Mouse (Mus musculus): ENCODE measurements around the gene Morn1. TPM values are rescaled to one million over a fixed set of nuclear protein-coding genes. Genes with fewer than 3 reads are reported as not detected.
"Not testable (repeated sequence)": the region's sequence is repeated elsewhere in the genome, so short reads cannot be mapped to it uniquely, and the experiment has no call there.

The Morn1 gene
- polyA plus RNA-seq, 1 experiment from 2014 or later = 4.6 TPM

DNA sequence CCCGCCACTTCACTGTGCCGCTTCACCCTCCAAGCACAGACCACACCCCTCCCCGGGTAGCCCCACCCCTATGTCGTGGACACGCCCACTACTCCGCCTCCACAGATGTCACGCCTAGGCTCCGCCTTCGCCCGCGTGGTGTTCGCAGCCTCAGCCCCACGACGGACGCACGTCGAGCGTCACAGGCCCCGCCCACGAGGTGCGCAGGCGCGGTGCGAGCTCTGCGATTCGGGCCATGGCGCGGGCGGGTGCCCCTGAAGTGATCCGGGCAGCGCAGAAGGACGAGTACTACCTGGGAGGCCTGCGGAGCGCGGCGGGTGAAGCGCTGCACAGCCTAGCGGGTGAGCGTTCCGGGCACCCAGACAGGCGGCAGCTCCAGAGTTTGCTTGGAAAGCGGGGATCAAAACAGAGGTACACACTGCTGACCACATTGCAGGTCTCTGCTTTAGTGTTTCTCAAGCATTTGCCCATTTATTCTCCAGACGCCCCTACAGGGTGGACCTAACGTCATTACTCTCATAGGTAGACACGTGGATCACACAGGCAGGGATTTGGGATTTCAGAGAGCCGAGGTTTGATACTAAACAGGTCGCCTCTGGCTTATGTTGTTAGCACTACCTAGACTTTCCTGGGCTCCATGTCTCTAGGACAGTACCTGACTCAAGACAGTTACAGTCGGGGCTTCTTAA, 19.4 kb upstream of the Morn1 start, which contains the start of gene Pex10:
Pex10 (plus strand) TSS at position 183 of the 689 bp plus-strand sequence.
- H3K9me3 ChIP-seq = no peaks in the 10 kb centered on the region
- peak; percentile 99 for DNase-seq (ENCODE audit: low spot score)
- peak within 1 kb of the TSS; percentile 79 for H3K4me3 ChIP-seq
- peaks cover 18% of the 10 kb centered on the region; the same call in 1 of the 2 replicates for H3K27me3 ChIP-seq (ENCODE audit: insufficient read depth, poor library complexity, severe bottlenecking)
- under 1% methylated on average over 48 of the region's 48 CpGs for WGBS
- peaks cover 40% of the 10 kb centered on the region for H3K36me3 ChIP-seq
- H3K4me1 ChIP-seq = peaks cover 32% of the 10 kb centered on the region
- peak within 1 kb of the TSS; percentile 89 for H3K27ac ChIP-seq

DNA sequence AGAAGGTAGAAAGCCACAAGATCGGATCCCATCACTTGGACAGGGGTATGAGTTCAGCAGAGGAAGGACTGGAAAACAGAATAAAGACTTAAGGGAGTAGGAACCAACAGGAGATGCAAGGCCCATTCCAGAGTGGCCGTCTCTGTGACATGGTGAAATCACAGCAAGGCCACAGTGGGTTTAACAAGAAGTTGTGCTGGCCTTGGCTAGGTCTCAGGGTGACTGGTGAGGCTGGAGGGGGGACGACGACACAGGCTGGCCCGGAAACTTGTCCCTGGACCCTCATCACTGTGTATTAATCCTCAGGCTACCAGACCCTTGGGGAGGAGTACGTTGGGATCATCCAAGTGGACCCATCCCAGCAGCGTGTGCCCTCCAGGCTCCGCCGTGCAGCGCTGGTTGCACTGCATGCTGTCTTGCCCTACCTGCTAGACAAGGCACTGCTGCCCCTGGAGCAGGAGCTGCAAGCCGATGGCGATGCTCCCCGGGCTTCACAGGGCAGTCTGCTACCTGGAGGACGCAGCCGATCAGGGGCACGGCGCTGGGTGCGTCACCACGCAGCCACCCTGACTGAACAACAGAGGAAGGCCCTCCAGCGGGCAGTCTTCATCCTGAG, 17.9 kb upstream of the Morn1 start:
- WGBS = 90% methylated on average over 20 of the region's 20 CpGs

DNA sequence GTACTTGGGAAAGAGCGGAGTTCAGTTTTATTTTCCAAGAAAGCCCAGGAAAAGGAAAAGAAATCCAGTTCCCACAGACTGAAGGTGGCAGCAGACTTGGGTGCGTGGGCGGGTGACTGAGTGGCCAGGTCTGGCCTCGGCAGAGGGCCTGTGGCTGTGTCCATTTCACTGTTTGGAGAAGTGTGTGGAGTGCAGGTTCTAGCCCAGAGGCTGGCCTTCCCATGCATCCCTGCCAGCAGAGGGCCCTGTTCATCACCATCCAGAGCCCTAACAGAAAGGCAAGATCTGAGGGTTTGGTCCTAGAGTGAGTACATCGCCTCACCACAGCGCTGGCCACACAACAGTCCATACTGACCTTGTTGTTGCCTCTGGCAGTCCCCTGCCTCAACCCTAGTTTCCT, 17.2 kb upstream of the Morn1 start:
- peaks cover 27% of the 10 kb centered on the region for H3K4me1 ChIP-seq
- H3K27me3 ChIP-seq (ENCODE audit: insufficient read depth, poor library complexity, severe bottlenecking) = peaks cover 5% of the 10 kb centered on the region; the same call in 1 of the 2 replicates
- H3K36me3 ChIP-seq = peaks cover 61% of the 10 kb centered on the region
- no peak overlapping the region; the same call in 1 of the 2 replicates for H3K4me3 ChIP-seq
- 87% methylated on average over 6 of the region's 6 CpGs for WGBS
- H3K27ac ChIP-seq = no peak overlapping the region
- H3K9me3 ChIP-seq = no peaks in the 10 kb centered on the region
- DNase-seq (ENCODE audit: low spot score) = no peak

More for the DNA sequence above, 17.9 kb upstream of the Morn1 start:
- Histone ChIP-seq H3K9me3 (no peaks in the 10 kb centered on the region), H3K4me1 (peaks cover 32% of the 10 kb centered on the region), H3K27me3 (ENCODE audit: insufficient read depth, poor library complexity, severe bottlenecking) (peaks cover 11% of the 10 kb centered on the region; the same call in 1 of the 2 replicates), H3K4me3 (peak overlapping the region; percentile 79; the same call in 1 of the 2 replicates), H3K27ac (no peak overlapping the region), H3K36me3 (peaks cover 54% of the 10 kb centered on the region)
- DNase-seq (ENCODE audit: low spot score) = no peak

DNA sequence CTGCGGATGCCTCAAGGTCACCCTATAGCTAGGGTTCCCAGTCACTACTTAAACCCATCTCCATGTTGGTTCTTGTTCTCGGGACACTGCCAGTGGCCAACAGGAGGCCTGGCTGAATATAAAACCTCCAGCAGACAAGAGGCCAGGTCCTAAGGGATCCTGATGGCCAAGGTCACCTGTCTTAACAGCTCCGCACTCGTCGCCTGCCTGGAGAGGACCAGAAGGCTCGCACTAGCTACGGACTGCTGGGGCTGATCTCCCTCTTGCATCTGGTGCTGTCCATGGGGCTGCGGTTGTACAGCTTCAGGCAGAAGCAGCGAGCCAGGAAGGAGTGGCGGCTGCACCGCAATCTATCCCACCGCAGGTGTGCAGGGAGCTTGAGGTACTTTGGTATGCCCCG, 16.2 kb upstream of the Morn1 start:
- H3K27ac ChIP-seq = no peak overlapping the region
- H3K4me3 ChIP-seq = no peak overlapping the region
- peaks cover 71% of the 10 kb centered on the region for H3K36me3 ChIP-seq
- no peaks in the 10 kb centered on the region for H3K9me3 ChIP-seq
- peaks cover 27% of the 10 kb centered on the region for H3K4me1 ChIP-seq
- WGBS = 95% methylated on average over 13 of the region's 13 CpGs
- H3K27me3 ChIP-seq (ENCODE audit: insufficient read depth, poor library complexity, severe bottlenecking) = no peaks in the 10 kb centered on the region
- DNase-seq (ENCODE audit: low spot score) = no peak

DNA sequence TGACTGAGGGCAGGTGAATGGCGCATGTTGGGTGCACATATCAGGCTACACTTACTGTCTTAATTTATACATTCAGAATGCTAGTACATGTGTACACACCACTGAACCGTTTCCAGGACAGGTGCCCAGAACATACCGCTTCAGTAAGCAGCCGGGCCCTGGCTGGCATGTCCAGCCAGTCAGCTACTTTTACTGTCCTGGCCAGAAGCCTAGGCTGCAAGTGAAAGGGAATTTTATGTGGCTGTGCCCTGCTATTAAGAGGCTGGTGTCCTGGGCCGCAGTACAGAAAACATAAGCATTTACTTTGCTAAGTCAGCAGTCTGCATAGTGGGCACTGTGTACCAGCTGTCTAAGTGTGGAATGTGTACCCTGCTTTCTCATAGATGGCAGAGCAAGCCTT, 15.5 kb upstream of the Morn1 start:
- DNase-seq (ENCODE audit: low spot score) = no peak
- H3K4me3 ChIP-seq = no peak overlapping the region
- H3K27me3 ChIP-seq (ENCODE audit: insufficient read depth, poor library complexity, severe bottlenecking) = no peaks in the 10 kb centered on the region
- WGBS = 93% methylated on average over 5 of the region's 5 CpGs
- H3K36me3 ChIP-seq = peaks cover 78% of the 10 kb centered on the region
- H3K4me1 ChIP-seq = peaks cover 27% of the 10 kb centered on the region
- no peak overlapping the region for H3K27ac ChIP-seq
- no peaks in the 10 kb centered on the region for H3K9me3 ChIP-seq

DNA sequence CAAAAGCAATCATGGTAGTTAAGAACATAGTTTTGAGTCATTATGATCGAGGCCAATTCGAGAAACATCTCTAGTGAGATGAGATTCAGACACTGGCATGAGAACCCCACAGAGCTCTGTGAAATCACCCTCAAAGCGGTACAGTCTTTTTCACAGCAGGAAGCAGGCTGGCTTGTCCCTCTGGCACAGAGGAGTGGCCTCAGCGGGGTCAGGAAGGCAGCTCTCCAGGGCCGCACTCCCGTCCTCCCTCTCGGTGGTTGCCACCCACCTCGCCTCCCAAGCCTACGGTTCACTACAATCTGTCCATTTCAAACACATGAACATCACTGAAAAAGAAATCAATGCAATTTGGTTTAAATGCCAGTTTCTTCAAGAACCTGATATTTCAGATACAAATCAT, 12.0 kb upstream of the Morn1 start:
- Histone ChIP-seq H3K36me3 (peaks cover 96% of the 10 kb centered on the region), H3K4me3 (no peak overlapping the region), H3K9me3 (no peaks in the 10 kb centered on the region), H3K27ac (no peak overlapping the region), H3K4me1 (no peaks in the 10 kb centered on the region), H3K27me3 (ENCODE audit: insufficient read depth, poor library complexity, severe bottlenecking) (no peaks in the 10 kb centered on the region)
- WGBS = 88% methylated on average over 9 of the region's 9 CpGs
- DNase-seq (ENCODE audit: low spot score) = no peak

DNA sequence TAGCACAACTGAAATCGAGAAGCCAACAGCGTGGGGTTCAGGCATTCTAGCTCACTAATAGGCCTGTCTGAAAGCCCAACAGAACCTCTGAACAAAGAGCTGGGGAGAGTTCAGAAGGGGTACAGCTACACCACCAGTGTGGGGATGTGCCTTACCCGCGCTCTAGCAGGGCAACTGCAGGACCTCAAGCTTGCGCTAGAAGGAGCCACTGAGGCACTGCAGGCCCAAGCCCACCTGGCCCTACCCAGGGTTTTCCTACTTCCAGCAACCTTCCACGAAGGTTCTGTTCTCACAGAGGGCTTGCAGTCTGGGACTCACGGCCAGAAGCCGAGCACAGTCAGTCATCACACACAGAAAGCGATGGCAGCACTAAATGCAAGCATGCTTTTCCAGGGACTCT, 11.2 kb upstream of the Morn1 start:
- Histone ChIP-seq H3K36me3 (peaks cover 96% of the 10 kb centered on the region), H3K9me3 (no peaks in the 10 kb centered on the region), H3K4me1 (no peaks in the 10 kb centered on the region), H3K4me3 (no peak overlapping the region), H3K27ac (no peak overlapping the region), H3K27me3 (ENCODE audit: insufficient read depth, poor library complexity, severe bottlenecking) (no peaks in the 10 kb centered on the region)
- WGBS = 90% methylated on average over 9 of the region's 9 CpGs
- DNase-seq (ENCODE audit: low spot score) = no peak

DNA sequence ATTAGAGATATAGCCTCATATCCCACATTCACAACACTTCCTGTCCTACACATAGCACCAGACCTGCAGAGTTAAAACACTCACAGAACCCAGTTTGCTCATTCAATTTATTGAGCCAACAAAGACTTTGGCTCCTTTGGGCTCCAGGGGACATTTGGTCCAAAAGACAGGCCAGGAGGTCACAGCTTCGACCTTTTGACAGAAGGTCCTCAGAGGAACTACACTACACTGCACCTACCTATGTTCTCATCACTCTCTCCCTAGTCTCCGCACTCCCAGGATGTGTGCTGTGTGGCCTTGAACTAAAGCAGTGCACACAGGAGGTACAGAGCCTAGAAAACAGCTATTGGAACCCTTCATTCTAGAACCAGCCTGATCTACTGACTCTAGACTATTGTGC, 10.6 kb upstream of the Morn1 start:
- Histone ChIP-seq H3K27me3 (ENCODE audit: insufficient read depth, poor library complexity, severe bottlenecking) (no peaks in the 10 kb centered on the region), H3K27ac (no peak overlapping the region), H3K36me3 (peaks cover 95% of the 10 kb centered on the region), H3K4me3 (no peak overlapping the region), H3K9me3 (no peaks in the 10 kb centered on the region), H3K4me1 (no peaks in the 10 kb centered on the region)
- DNase-seq (ENCODE audit: low spot score) = no peak
- 94% methylated on average over 2 of the region's 2 CpGs for WGBS

DNA sequence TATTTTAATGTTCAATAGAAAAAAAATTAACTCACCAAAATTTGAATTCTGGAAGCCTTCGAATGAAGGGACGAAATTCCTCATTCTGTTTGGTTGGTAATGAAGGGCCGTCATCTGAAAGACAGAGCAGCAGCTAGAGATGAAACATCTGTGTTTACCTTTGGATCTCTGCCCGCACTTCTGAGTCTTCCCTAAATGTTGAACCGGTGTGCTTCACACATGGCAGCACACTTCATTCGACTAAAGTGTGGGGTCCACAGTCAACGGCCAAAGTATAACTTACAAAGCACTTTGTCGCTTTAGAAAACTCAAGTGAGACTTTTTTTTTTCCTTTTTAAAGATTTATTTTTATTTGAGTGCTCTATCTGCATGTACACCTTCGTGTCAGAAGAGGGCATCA, 9.7 kb upstream of the Morn1 start:
- no peak overlapping the region for H3K4me3 ChIP-seq
- H3K27me3 ChIP-seq (ENCODE audit: insufficient read depth, poor library complexity, severe bottlenecking) = no peaks in the 10 kb centered on the region
- 88% methylated on average over 9 of the region's 9 CpGs for WGBS
- no peak overlapping the region for H3K27ac ChIP-seq
- DNase-seq (ENCODE audit: low spot score) = no peak
- peaks cover 94% of the 10 kb centered on the region for H3K36me3 ChIP-seq
- H3K4me1 ChIP-seq = no peaks in the 10 kb centered on the region
- H3K9me3 ChIP-seq = no peaks in the 10 kb centered on the region

DNA sequence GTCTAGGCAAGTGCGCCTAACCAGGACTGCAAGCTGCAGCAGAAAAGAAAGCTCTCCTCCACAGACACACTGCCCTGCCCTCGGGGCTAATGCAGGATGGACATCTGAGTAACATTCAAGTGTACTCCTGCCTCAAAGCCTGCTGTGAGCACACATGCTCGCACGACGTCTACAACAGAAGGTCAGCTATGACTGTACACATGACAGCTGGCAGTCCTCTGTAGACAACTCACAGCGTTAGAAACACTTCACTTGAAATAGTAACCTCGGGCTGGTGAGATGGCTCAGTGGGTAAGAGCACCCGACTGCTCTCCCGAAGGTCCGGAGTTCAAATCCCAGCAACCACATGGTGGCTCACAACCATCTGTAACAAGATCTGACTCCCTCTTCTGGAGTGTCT, 7.6 kb upstream of the Morn1 start:
- H3K4me3 ChIP-seq; H3K9me3 ChIP-seq; DNase-seq (ENCODE audit: low spot score); H3K27ac ChIP-seq; H3K27me3 ChIP-seq (ENCODE audit: insufficient read depth, poor library complexity, severe bottlenecking): not testable (repeated sequence)
- Histone ChIP-seq H3K4me1 (peaks cover 11% of the 10 kb centered on the region), H3K36me3 (peaks cover 95% of the 10 kb centered on the region)
- 93% methylated on average over 10 of the region's 10 CpGs for WGBS

DNA sequence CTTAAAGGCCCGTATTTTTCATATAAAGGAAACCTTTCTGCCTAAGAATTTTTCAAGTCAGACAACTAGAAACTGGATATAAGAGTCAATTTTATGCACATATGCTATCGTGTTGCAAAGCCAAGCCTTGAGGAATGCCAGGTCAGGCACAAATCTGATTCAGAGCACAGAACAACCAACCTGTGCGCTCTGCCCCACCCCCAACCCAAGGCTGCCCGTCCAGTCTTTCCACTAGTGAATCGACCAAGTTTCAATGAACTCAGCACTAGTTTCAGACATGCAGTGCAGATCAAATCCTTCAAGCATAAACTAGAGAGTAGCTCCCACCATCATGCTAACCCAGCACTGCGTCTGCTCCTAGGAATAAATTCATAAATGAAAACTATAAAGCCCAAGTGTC, 6.7 kb upstream of the Morn1 start:
- Histone ChIP-seq H3K27me3 (ENCODE audit: insufficient read depth, poor library complexity, severe bottlenecking) (no peaks in the 10 kb centered on the region), H3K27ac (no peak overlapping the region), H3K36me3 (peaks cover 87% of the 10 kb centered on the region), H3K4me1 (peaks cover 18% of the 10 kb centered on the region), H3K9me3 (no peaks in the 10 kb centered on the region), H3K4me3 (no peak overlapping the region)
- DNase-seq (ENCODE audit: low spot score) = no peak
- WGBS = 91% methylated on average over 6 of the region's 6 CpGs

DNA sequence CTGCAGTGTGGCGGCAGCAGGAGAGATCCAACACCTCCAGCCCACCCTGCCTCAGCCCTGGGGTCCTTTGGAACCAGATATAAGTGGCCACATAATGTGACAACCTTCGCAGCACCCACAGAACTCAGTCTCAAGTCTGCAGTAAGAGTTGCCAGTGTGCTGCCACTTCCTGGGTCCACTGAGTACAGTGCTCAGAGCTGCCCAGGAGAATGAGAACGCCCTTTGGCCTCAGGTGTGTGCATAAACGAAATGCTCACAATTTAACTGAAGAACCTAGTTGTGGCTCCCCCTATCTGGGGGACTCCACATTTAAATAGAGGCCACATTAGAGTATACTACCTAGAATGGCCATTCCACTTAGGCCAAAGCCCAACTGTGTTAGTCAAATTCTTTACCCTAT, 2.8 kb upstream of the Morn1 start:
- H3K27ac ChIP-seq = no peak overlapping the region
- no peak for DNase-seq (ENCODE audit: low spot score)
- H3K4me3 ChIP-seq = no peak overlapping the region
- H3K9me3 ChIP-seq = no peaks in the 10 kb centered on the region
- peaks cover 38% of the 10 kb centered on the region for H3K4me1 ChIP-seq
- peaks cover 49% of the 10 kb centered on the region for H3K36me3 ChIP-seq
- no peaks in the 10 kb centered on the region for H3K27me3 ChIP-seq (ENCODE audit: insufficient read depth, poor library complexity, severe bottlenecking)
- 87% methylated on average over 4 of the region's 4 CpGs for whole genome bisulfite sequencing

DNA sequence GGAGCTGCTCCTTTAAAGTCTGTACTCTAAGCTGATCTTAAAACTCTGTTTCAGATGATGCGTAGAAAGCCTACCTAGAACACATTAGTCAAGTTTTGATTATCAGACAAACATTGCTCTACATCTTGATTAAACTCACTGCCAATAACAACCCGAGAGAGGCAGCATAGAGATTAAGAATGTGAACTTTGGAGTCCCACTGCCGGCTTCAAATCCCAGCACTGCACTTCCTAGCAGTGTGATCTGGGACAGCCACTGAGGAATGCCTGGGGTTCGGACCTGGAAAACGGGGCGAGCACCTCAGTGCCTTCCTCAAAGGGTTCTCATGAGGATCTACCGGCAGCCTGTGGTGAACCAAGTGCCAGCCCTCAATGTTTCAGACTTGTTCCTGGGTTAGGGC, 2.0 kb upstream of the Morn1 start:
- Histone ChIP-seq H3K27me3 (ENCODE audit: insufficient read depth, poor library complexity, severe bottlenecking) (no peaks in the 10 kb centered on the region), H3K4me3 (no peak overlapping the region; the same call in 1 of the 2 replicates), H3K9me3 (no peaks in the 10 kb centered on the region), H3K36me3 (peaks cover 43% of the 10 kb centered on the region), H3K4me1 (peaks cover 38% of the 10 kb centered on the region), H3K27ac (no peak overlapping the region)
- DNase-seq (ENCODE audit: low spot score) = no peak
- WGBS = 90% methylated on average over 7 of the region's 7 CpGs
